Mouse (Mus musculus) CD8-positive naive resting alpha-beta T cell, adult 2 months (primary cell): ENCODE data around the gene Vmn1r41.

Source experiments
- DNase-seq, 2 experiments: peaks; one replicate each; pipeline ENCODE4 v3.0.0; 2022; ENCODE audit warnings: low read depth in 2 of 2, low spot score in 2 of 2

Gene Vmn1r41

DNA sequence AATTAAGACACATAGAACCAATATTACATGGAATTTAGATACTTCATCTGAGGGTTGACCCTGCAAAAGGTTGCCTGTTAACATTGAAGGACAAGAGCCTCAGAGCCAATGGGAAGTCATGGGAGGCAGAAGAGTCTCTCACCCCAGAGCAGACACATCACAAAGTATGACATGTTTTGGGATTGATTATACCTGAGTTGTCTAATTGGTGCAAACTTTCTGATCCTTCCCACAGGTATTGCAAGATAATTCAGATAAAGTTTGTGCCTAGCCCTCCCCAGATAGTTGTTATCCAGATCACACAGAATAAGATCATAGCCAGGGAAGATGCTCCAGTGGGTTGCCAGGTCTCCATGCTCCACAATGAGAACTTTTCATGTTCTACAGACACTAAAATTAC is at the start of gene Vmn1r41:
Vmn1r41 (plus strand) TSS at position 301 of the 400 bp plus-strand sequence.
- DNase-seq: no peak

DNA sequence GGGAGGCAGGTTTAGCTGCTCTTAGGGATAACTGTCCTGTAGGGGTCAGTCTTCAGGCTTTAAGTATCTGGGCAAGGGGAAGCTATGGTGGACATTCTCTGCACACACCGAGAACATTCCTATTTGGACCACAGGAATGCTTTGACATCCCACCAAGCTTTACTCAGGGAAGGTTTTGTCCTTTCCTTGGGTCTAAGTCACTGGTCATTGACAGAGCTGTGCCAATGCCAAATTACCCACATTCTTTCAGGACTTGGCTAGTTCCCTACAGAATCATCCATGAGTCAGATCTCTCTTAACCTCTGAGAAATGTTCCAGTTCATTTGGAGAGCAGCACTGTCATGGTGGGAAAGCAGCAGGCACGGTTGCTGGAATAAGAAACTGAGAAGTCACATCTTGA is 33.9 kb upstream of the Vmn1r41 start:
- no peak for DNase-seq

DNA sequence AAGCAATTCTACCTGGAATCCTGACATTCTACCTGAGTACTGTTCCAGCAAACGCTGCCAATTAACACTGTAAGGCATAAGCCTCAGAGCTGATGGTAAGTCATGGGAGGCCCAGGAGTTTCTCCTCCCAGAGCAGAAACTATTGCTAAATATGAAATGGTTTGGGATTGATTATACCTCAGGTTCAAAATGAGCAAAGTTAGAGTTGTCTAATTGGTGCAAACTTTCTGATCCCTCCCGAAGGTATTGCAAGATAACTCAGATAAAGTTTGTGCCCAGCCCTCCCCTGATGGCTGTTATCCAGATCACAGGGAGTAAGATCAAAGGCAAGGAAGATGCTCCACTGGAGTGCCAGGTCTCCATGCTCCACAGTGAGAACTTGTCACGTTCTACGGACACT is 33.3 kb upstream of the Vmn1r41 start, which contains the start of gene Vmn1r40:
Vmn1r40 (plus strand) TSS at position 301 of the 400 bp plus-strand sequence.
- no peak for DNase-seq

DNA sequence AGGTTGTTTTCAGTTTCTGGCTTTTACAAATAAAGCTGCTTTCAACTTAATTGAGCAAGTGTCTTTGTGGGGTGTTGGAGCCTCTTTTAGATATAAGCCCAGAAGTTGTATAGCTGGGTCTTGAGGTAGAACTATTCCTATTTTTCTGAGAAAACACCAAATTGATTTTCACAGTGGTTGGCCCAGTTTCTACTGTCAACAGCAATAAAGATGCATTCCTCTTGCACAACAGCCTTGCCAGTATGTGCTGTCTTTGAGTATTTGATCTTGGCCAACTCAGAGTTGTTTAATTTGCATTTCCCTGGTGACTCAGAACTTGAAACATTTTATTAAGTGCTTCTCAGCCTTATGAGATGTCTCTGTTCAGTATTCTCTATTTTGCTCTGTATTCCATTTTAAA is 22.5 kb upstream of the Vmn1r41 start:
- DNase-seq: no peak

GRCm38 (mm10) chr6:89742811-89743210 is 2.2 kb downstream of the Vmn1r41 start:
- no peak for DNase-seq

- no peak for DNase-seq
Observed at GRCm38 (mm10) chr6:89790231-89790630, 49.7 kb downstream of the Vmn1r41 start.
